In the genomic region with DNA sequence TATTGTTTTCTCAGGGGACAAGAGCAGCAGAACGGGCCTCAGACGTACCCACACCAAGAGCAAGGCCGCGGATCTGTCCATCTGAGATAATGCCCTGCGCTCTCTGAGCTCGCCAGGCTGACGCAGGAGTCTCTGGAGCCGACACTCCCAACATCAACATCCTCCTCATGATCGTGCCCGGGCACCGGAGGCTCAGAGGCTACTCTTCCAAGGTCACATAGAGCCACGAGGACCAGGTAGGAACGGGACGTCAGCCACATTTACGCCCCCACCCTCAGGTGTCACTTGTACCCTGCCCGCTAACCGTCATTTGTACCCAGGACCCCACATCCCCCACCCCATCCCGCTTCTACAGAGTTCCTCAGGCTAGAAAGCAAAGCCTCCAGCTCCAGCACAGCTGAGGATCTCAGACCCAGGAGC, we compare ENCODE assay signal across 8 mouse cellular contexts. TPM values are rescaled to one million over a fixed set of nuclear protein-coding genes. Genes with fewer than 3 reads are reported as not detected.
DNase-seq lines count a peak whose midpoint lies in the region; ATAC-seq lines count a peak whose summit lies in the region.

No protein-coding gene starts in this region.

- peak overlapping the region; percentile 81 for H3K27ac ChIP-seq in forebrain, embryonic 16.5 days (ENCODE audit: low read length)
- H3K27ac ChIP-seq in liver, embryonic 12.5 days, result peak overlapping the region; percentile 96
- H3K27ac ChIP-seq in midbrain, embryonic 16.5 days (ENCODE audit: low read length), result peak overlapping the region; percentile 94

- intact Hi-C loops in left cerebral cortex, postnatal 36 days (cut with DNase I), result no loop called here
- intact Hi-C loops in left cerebral cortex, postnatal 4 days (cut with DNase I), result no loop called here

- WGBS in forebrain, embryonic 16.5 days, result 1% methylated on average over 18 of the region's 18 CpGs
- WGBS in liver, embryonic 12.5 days (ENCODE audit: insufficient replicate concordance), result 0% methylated on average over 18 of the region's 18 CpGs
- 0% methylated on average over 18 of the region's 18 CpGs for WGBS in midbrain, embryonic 16.5 days

- peaks cover 23% of the 10 kb centered on the region for H3K4me1 ChIP-seq in forebrain, embryonic 16.5 days (replicated peaks; ENCODE audit: control insufficient read depth, insufficient read depth, low read length)
- peaks cover 55% of the 10 kb centered on the region for H3K4me1 ChIP-seq in liver, embryonic 12.5 days
- peaks cover 25% of the 10 kb centered on the region for H3K4me1 ChIP-seq in midbrain, embryonic 16.5 days (ENCODE audit: control insufficient read depth, insufficient read depth, low read length)

- peak overlapping the region; percentile 85 for H3K9ac ChIP-seq in forebrain, embryonic 16.5 days (replicated peaks; ENCODE audit: low read depth, low read length)
- peak overlapping the region; percentile 90 for H3K9ac ChIP-seq in liver, embryonic 12.5 days
- peak overlapping the region; percentile 90 for H3K9ac ChIP-seq in midbrain, embryonic 16.5 days (ENCODE audit: low read depth, low read length)

- peak; percentile 67 for ATAC-seq in forebrain, embryonic 16.5 days
- peak; percentile 88 for ATAC-seq in liver, embryonic 12.5 days
- ATAC-seq in midbrain, embryonic 16.5 days, result peak; percentile 70

- H3K9me3 ChIP-seq in forebrain, embryonic 16.5 days (ENCODE audit: control insufficient read depth, low read length), result no peaks in the 10 kb centered on the region
- no peaks in the 10 kb centered on the region for H3K9me3 ChIP-seq in liver, embryonic 12.5 days (replicated peaks)
- no peaks in the 10 kb centered on the region for H3K9me3 ChIP-seq in midbrain, embryonic 16.5 days (replicated peaks; ENCODE audit: control insufficient read depth, low read length, poor library complexity, severe bottlenecking)

- H3K27me3 ChIP-seq in forebrain, embryonic 16.5 days (replicated peaks; ENCODE audit: control insufficient read depth, insufficient read depth, low read length), result no peaks in the 10 kb centered on the region
- H3K27me3 ChIP-seq in liver, embryonic 12.5 days (replicated peaks), result no peaks in the 10 kb centered on the region
- no peaks in the 10 kb centered on the region for H3K27me3 ChIP-seq in midbrain, embryonic 16.5 days (ENCODE audit: control insufficient read depth, insufficient read depth, low read depth, low read length)

- peak overlapping the region; percentile 64 for H3K4me2 ChIP-seq in forebrain, embryonic 16.5 days (ENCODE audit: low read length)
- peak overlapping the region; percentile 87 for H3K4me2 ChIP-seq in liver, embryonic 12.5 days
- H3K4me2 ChIP-seq in midbrain, embryonic 16.5 days (ENCODE audit: low read length), result peak overlapping the region; percentile 74

- peak overlapping the region; percentile 95 for H3K4me3 ChIP-seq in forebrain, embryonic 16.5 days (replicated peaks; ENCODE audit: low read length)
- H3K4me3 ChIP-seq in liver, embryonic 12.5 days, result peak overlapping the region; percentile 83
- H3K4me3 ChIP-seq in midbrain, embryonic 16.5 days (ENCODE audit: low read depth, low read length), result peak overlapping the region; percentile 84

- peak; percentile 28 to 38 for DNase-seq in left cerebral cortex, postnatal 36 days (ENCODE audit: low spot score in 2 of 2)
- no peak for DNase-seq in left cerebral cortex, adult 11 months (ENCODE audit: low spot score)
- peak; percentile 37 for DNase-seq in c-Kit-positive CD71-negative TER-119-negative erythroid progenitor cells, embryonic 14.5 days (ENCODE audit: low read depth)
- no peak for DNase-seq in thymus, postnatal 4 days
- no peak for DNase-seq in left cerebral cortex, postnatal 4 days

- no peaks in the 10 kb centered on the region for H3K36me3 ChIP-seq in forebrain, embryonic 16.5 days (ENCODE audit: control insufficient read depth, insufficient read depth)
- peaks cover 35% of the 10 kb centered on the region for H3K36me3 ChIP-seq in liver, embryonic 12.5 days
- H3K36me3 ChIP-seq in midbrain, embryonic 16.5 days (ENCODE audit: control insufficient read depth, insufficient read depth, low read length), result no peaks in the 10 kb centered on the region

RNA-seq across cellular contexts. Expression of a gene that starts 0.4 kb away (rescaled TPM):
- 10 to 100 TPM; 71.1 to 78.3 TPM for total RNA-seq in left cerebral cortex, postnatal 36 days (2021)
- polyA plus RNA-seq in forebrain, embryonic 16.5 days (2015; fragmentation: Nextera tagmentation; extraction: Ambion mirVana), result 87.5 and 97.1 TPM in 2 replicates
- 131 and 141 TPM in 2 replicates for polyA plus RNA-seq in liver, embryonic 12.5 days (2016; fragmentation: Nextera tagmentation; extraction: Ambion mirVana)
- 74.0 and 74.1 TPM in 2 replicates for polyA plus RNA-seq in midbrain, embryonic 16.5 days (2015; fragmentation: Nextera tagmentation; extraction: Ambion mirVana)
- total RNA-seq in left cerebral cortex, postnatal 4 days (2021), result 10 to 100 TPM; 57.3 to 59.2 TPM

RNA-seq across cellular contexts. Expression of a gene that starts 20.4 kb away (rescaled TPM):
- total RNA-seq in left cerebral cortex, postnatal 36 days (2021), result 10 to 100 TPM; 75.1 to 88.0 TPM
- 16.0 and 16.9 TPM in 2 replicates for polyA plus RNA-seq in forebrain, embryonic 16.5 days (2015; fragmentation: Nextera tagmentation; extraction: Ambion mirVana)
- polyA plus RNA-seq in liver, embryonic 12.5 days (2016; fragmentation: Nextera tagmentation; extraction: Ambion mirVana), result 5.9 and 6.5 TPM in 2 replicates
- 11.1 and 11.7 TPM in 2 replicates for polyA plus RNA-seq in midbrain, embryonic 16.5 days (2015; fragmentation: Nextera tagmentation; extraction: Ambion mirVana)
- total RNA-seq in left cerebral cortex, postnatal 4 days (2021), result 100 to 1,000 TPM; 103 to 108 TPM

RNA-seq across cellular contexts. Expression of a gene that starts 26.2 kb away (rescaled TPM):
- total RNA-seq in left cerebral cortex, postnatal 36 days (2021), result not detected
- not detected in 2 replicates for polyA plus RNA-seq in forebrain, embryonic 16.5 days (2015; fragmentation: Nextera tagmentation; extraction: Ambion mirVana)
- not detected in 2 replicates for polyA plus RNA-seq in liver, embryonic 12.5 days (2016; fragmentation: Nextera tagmentation; extraction: Ambion mirVana)
- not detected in 2 replicates for polyA plus RNA-seq in midbrain, embryonic 16.5 days (2015; fragmentation: Nextera tagmentation; extraction: Ambion mirVana)
- total RNA-seq in left cerebral cortex, postnatal 4 days (2021), result not detected

RNA-seq across cellular contexts. Expression of a gene that starts 27.2 kb away (rescaled TPM):
- 10 to 100 TPM; 13.9 to 22.8 TPM for total RNA-seq in left cerebral cortex, postnatal 36 days (2021)
- 33.6 and 35.9 TPM in 2 replicates for polyA plus RNA-seq in forebrain, embryonic 16.5 days (2015; fragmentation: Nextera tagmentation; extraction: Ambion mirVana)
- 172 and 182 TPM in 2 replicates for polyA plus RNA-seq in liver, embryonic 12.5 days (2016; fragmentation: Nextera tagmentation; extraction: Ambion mirVana)
- polyA plus RNA-seq in midbrain, embryonic 16.5 days (2015; fragmentation: Nextera tagmentation; extraction: Ambion mirVana), result 16.2 and 18.5 TPM in 2 replicates
- total RNA-seq in left cerebral cortex, postnatal 4 days (2021), result 10 to 100 TPM; 25.1 to 30.1 TPM

RNA-seq across cellular contexts. Expression of a gene that starts 27.6 kb away (rescaled TPM):
- 10 to 100 TPM in 1 of 2 experiments, 1 to 10 TPM in 1; 9.7 to 10.8 TPM for total RNA-seq in left cerebral cortex, postnatal 36 days (2021)
- 11.3 and 12.6 TPM in 2 replicates for polyA plus RNA-seq in forebrain, embryonic 16.5 days (2015; fragmentation: Nextera tagmentation; extraction: Ambion mirVana)
- polyA plus RNA-seq in liver, embryonic 12.5 days (2016; fragmentation: Nextera tagmentation; extraction: Ambion mirVana), result 1.0 and 1.1 TPM in 2 replicates
- polyA plus RNA-seq in midbrain, embryonic 16.5 days (2015; fragmentation: Nextera tagmentation; extraction: Ambion mirVana), result 9.5 and 11.2 TPM in 2 replicates
- 10 to 100 TPM; 25.2 to 31.6 TPM for total RNA-seq in left cerebral cortex, postnatal 4 days (2021)

Comparison
In these comparisons a context has a peak if more than half of its experiments do, and no peak if none do; other contexts are left out.
1. DNase-seq: peak in left cerebral cortex, postnatal 36 days (2 of 2) and c-Kit-positive CD71-negative TER-119-negative erythroid progenitor cells, embryonic 14.5 days (single experiment); none in left cerebral cortex, adult 11 months (single experiment), thymus, postnatal 4 days (single experiment) and left cerebral cortex, postnatal 4 days (single experiment).
2. Peak in every context shown above with its lines, with median percentiles within 50 percentile points of each other: ATAC-seq, H3K27ac ChIP-seq, H3K4me2 ChIP-seq, H3K4me3 ChIP-seq and H3K9ac ChIP-seq.